Mouse (Mus musculus) E14TG2a.4 (cell line): ENCODE data around the gene Pgp.
"Not testable (repeated sequence)": the region's sequence is repeated elsewhere in the genome, so short reads cannot be mapped to it uniquely, and the experiment has no call there.

ENCODE experiments used
- H3K27me3 ChIP-seq: 2 replicates; pipeline ENCODE4 v1.6.1; 2014; ENCODE audit warnings: low read length, control low read depth; ENCODE audit not compliant: insufficient read depth
- H3K36me3 ChIP-seq: 2 replicates; pipeline ENCODE4 v1.6.1; 2014; ENCODE audit warnings: low read length, control low read depth; ENCODE audit not compliant: insufficient read depth
- H3K4me1 ChIP-seq: replicated peaks from 2 replicates; pipeline ENCODE4 v1.6.1; 2014; ENCODE audit warnings: low read depth, low read length, control low read depth
- H3K4me3 ChIP-seq: replicated peaks from 2 replicates; pipeline ENCODE4 v1.5.1; 2014; ENCODE audit warnings: mild to moderate bottlenecking, low read length
- H3K9me3 ChIP-seq: 2 replicates; pipeline ENCODE4 v1.6.1; 2014; ENCODE audit warnings: low read length, control low read depth
- CTCF ChIP-seq: conservative IDR thresholded peaks from 2 replicates; pipeline ENCODE4 v1.5.1; 2014; ENCODE audit warnings: low read length
- NANOG ChIP-seq: IDR thresholded peaks from 2 replicates; pipeline ENCODE4 v1.6.1; 2014; ENCODE audit warnings: borderline replicate concordance, low read length, mixed read lengths
- POU5F1 ChIP-seq: IDR thresholded peaks from 2 replicates; pipeline ENCODE4 v1.6.1; 2014; ENCODE audit warnings: low read length, borderline replicate concordance

Gene Pgp

GRCm38 (mm10) chr17:24453372-24453771 is 16.8 kb upstream of the Pgp start:
- Histone ChIP-seq H3K4me1 (peaks cover 18% of the 10 kb centered on the region), H3K36me3 (peaks cover 43% of the 10 kb centered on the region), H3K9me3 (no peaks in the 10 kb centered on the region), H3K4me3 (no peak overlapping the region), H3K27me3 (no peaks in the 10 kb centered on the region)
- no peak for TF ChIP-seq POU5F1
- TF ChIP-seq NANOG, result no peak
- TF ChIP-seq CTCF, result no peak

GRCm38 (mm10) chr17:24454218-24454755 is 15.9 kb upstream of the Pgp start:
- H3K27me3 ChIP-seq, result no peaks in the 10 kb centered on the region
- H3K9me3 ChIP-seq, result no peaks in the 10 kb centered on the region
- TF ChIP-seq CTCF (no peak), POU5F1 (no peak), NANOG (no peak)
- peak overlapping the region; percentile 97 for H3K4me3 ChIP-seq
- H3K36me3 ChIP-seq, result peaks cover 34% of the 10 kb centered on the region
- H3K4me1 ChIP-seq, result peaks cover 18% of the 10 kb centered on the region

- H3K9me3 ChIP-seq, result no peaks in the 10 kb centered on the region
- no peaks in the 10 kb centered on the region for H3K27me3 ChIP-seq
- peaks cover 27% of the 10 kb centered on the region for H3K36me3 ChIP-seq
- H3K4me3 ChIP-seq, result peak overlapping the region; percentile 97
- peaks cover 18% of the 10 kb centered on the region for H3K4me1 ChIP-seq
- no peak for TF ChIP-seq NANOG
- TF ChIP-seq CTCF, result no peak
- no peak for TF ChIP-seq POU5F1
Measured at GRCm38 (mm10) chr17:24454756-24455522, 15.3 kb upstream of the Pgp start.

- H3K36me3 ChIP-seq, result peaks cover 20% of the 10 kb centered on the region
- not testable (repeated sequence) for H3K27me3 ChIP-seq, H3K9me3 ChIP-seq
- peak overlapping the region; percentile 35; the same call in 1 of the 2 replicates for H3K4me3 ChIP-seq
- peaks cover 18% of the 10 kb centered on the region for H3K4me1 ChIP-seq
Measured at GRCm38 (mm10) chr17:24455523-24456206, 14.5 kb upstream of the Pgp start.

- Histone ChIP-seq H3K9me3 (no peaks in the 10 kb centered on the region), H3K4me3 (no peak overlapping the region), H3K36me3 (peaks cover 17% of the 10 kb centered on the region), H3K27me3 (no peaks in the 10 kb centered on the region), H3K4me1 (peaks cover 14% of the 10 kb centered on the region)
- peak; percentile 53 for TF ChIP-seq CTCF
- no peak for TF ChIP-seq NANOG
Measured at GRCm38 (mm10) chr17:24461580-24461979, 8.6 kb upstream of the Pgp start.

- peaks cover 14% of the 10 kb centered on the region for H3K4me1 ChIP-seq
- no peaks in the 10 kb centered on the region for H3K9me3 ChIP-seq
- H3K36me3 ChIP-seq, result peaks cover 22% of the 10 kb centered on the region
- H3K27me3 ChIP-seq, result no peaks in the 10 kb centered on the region
- no peak overlapping the region for H3K4me3 ChIP-seq
- TF ChIP-seq POU5F1, result no peak
- TF ChIP-seq CTCF, result no peak
- no peak for TF ChIP-seq NANOG
Measured at GRCm38 (mm10) chr17:24462932-24463331, 7.3 kb upstream of the Pgp start.

- TF ChIP-seq CTCF, result peak; percentile 44
- no peak for TF ChIP-seq NANOG
Measured at GRCm38 (mm10) chr17:24463374-24464133, 6.6 kb upstream of the Pgp start.

GRCm38 (mm10) chr17:24468636-24469246 is 1.5 kb upstream of the Pgp start:
- H3K4me3 ChIP-seq, result no peak overlapping the region
- no peaks in the 10 kb centered on the region for H3K9me3 ChIP-seq
- H3K36me3 ChIP-seq, result peaks cover 50% of the 10 kb centered on the region
- TF ChIP-seq NANOG, result no peak; the same call in 1 of the 2 replicates
- TF ChIP-seq CTCF, result no peak
- no peak for TF ChIP-seq POU5F1
- H3K4me1 ChIP-seq, result peaks cover 39% of the 10 kb centered on the region
- no peaks in the 10 kb centered on the region for H3K27me3 ChIP-seq

More at GRCm38 (mm10) chr17:24463374-24464133, 6.6 kb upstream of the Pgp start:
- no peaks in the 10 kb centered on the region for H3K27me3 ChIP-seq
- H3K36me3 ChIP-seq, result peaks cover 22% of the 10 kb centered on the region
- peaks cover 17% of the 10 kb centered on the region for H3K4me1 ChIP-seq
- H3K9me3 ChIP-seq, result no peaks in the 10 kb centered on the region
- no peak overlapping the region for H3K4me3 ChIP-seq
